Mouse (Mus musculus) kidney, embryonic 16.5 days (tissue): Measurements from ENCODE around the gene Fam104a. TPM values are rescaled to one million over a fixed set of nuclear protein-coding genes. Genes with fewer than 3 reads are reported as not detected.

Experiments
- ATAC-seq: fragments of 200-750 bp; cut with Nextera tagmentation; 2 replicates; pipeline ENCODE4 v1.8.0; 2017; ENCODE audit warnings: moderate TSS enrichment; ENCODE audit not compliant: low FRiP score, low TSS enrichment
- H3K27ac ChIP-seq: fragments of 300-500 bp; sonication (generic); 2 replicates; pipeline ENCODE4 v1.5.1; 2014; ENCODE audit warnings: low read length
- H3K27me3 ChIP-seq: fragments of 300-500 bp; sonication (generic); 2 replicates; pipeline ENCODE4 v1.6.1; 2014; ENCODE audit warnings: low read length, control low read depth, mixed read lengths; ENCODE audit not compliant: insufficient read depth
- H3K36me3 ChIP-seq: fragments of 300-500 bp; sonication (generic); 2 replicates; pipeline ENCODE4 v1.6.1; 2014; ENCODE audit warnings: low read length, control low read depth, mixed read lengths; ENCODE audit not compliant: insufficient read depth
- H3K4me1 ChIP-seq: fragments of 300-500 bp; sonication (generic); 2 replicates; pipeline ENCODE4 v1.6.1; 2014; ENCODE audit warnings: low read length, control low read depth, mixed read lengths; ENCODE audit not compliant: insufficient read depth
- H3K4me2 ChIP-seq: fragments of 300-500 bp; sonication (generic); replicated peaks from 2 replicates; pipeline ENCODE4 v1.6.1; 2014; ENCODE audit warnings: low read depth, low read length
- H3K4me3 ChIP-seq: fragments of 300-500 bp; sonication (generic); 2 replicates; pipeline ENCODE4 v1.5.1; 2014; ENCODE audit warnings: mild to moderate bottlenecking, low read length
- H3K9ac ChIP-seq: fragments of 300-500 bp; sonication (generic); replicated peaks from 2 replicates; pipeline ENCODE4 v1.6.1; 2014; ENCODE audit warnings: low read length
- H3K9me3 ChIP-seq: fragments of 300-500 bp; sonication (generic); 2 replicates; pipeline ENCODE4 v1.6.1; 2016; ENCODE audit warnings: low read length, control low read depth
- WGBS: fragments of 180-500 bp; shearing (Covaris S2); extraction: QIAGEN DNeasy Blood & Tissue Kit; methylation state at CpG from one replicate; pipeline ENCODE4 v1.1.7; 2014; 5-methylcytosine and 5-hydroxymethylcytosine counted together
- polyA plus RNA-seq: library from polyadenylated mRNA; unstranded; fragments of >200 nt; fragmentation: Nextera tagmentation; extraction: Ambion mirVana; gene quantifications from 2 replicates; pipeline ENCODE4 v1.2.1, GENCODE M21; 2015

Fam104a gene
- polyA plus RNA-seq, 1 experiment from 2014 or later: 45.7 TPM

GRCm38 (mm10) chr11:113617132-113617911, 66.6 kb downstream of the Fam104a start:
- no peaks in the 10 kb centered on the region for H3K36me3 ChIP-seq
- ATAC-seq: no peak
- no peak overlapping the region for H3K27ac ChIP-seq
- H3K4me2 ChIP-seq: no peak overlapping the region
- H3K9ac ChIP-seq: no peak overlapping the region
- H3K4me3 ChIP-seq: no peak overlapping the region
- H3K27me3 ChIP-seq: peaks cover 36% of the 10 kb centered on the region
- H3K4me1 ChIP-seq: peaks cover 28% of the 10 kb centered on the region
- no peaks in the 10 kb centered on the region for H3K9me3 ChIP-seq
- 37% methylated on average over 14 of the region's 14 CpGs for WGBS

- WGBS: 88% methylated on average over 6 of the region's 6 CpGs
- ATAC-seq: no peak
- Histone ChIP-seq H3K9me3 (no peaks in the 10 kb centered on the region), H3K36me3 (no peaks in the 10 kb centered on the region), H3K27me3 (peaks cover 9% of the 10 kb centered on the region), H3K27ac (no peak overlapping the region), H3K9ac (no peak overlapping the region), H3K4me3 (no peak overlapping the region), H3K4me1 (peaks cover 50% of the 10 kb centered on the region), H3K4me2 (no peak overlapping the region)
Measured at GRCm38 (mm10) chr11:113614476-113614875, 69.5 kb downstream of the Fam104a start.

DNA sequence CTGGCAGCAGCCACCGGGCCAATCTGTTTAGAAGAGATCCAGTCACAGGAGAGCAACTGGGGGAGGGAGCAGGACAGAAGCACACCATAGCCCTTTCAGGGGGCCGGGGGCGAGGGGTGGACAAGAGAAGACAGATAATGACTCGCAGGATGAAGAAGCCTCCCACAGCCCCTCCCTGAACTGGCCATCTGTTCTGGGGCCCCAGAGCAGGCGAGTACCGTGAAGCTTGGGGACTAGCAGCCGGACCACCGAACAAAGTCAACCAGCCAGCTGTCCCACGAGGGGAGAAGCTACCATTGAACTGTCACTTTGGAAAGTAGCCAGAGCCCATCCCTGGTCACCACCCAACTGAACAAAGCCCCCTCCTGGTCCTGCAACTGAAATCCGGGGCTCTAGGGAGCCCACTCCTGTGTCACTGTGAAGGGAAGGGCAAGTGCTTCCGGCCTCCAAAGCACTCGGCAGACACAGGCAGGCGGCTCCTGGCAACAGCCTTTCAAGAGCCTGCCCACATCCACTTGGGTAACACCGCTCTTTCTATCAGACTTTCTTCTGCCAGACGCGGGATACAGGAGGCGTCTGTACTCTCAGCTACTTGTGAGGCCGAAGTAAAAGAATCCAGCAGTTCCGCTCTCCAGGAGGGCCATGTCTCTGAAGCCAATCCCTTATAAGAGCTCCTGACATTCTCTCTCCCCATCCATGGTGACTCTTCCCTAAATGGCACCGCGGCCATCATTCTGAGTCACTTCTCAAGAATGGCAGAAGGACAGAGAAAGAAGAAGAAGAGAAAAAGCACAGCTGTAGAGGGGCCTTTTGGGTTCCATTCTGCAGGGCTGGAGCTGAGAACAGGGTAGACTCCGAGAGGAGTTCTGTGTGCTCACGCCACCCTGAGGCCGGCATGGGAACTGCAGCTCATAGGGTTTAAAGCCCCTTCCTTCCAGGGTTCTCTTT, 72.0 kb downstream of the Fam104a start:
- Histone ChIP-seq H3K36me3 (no peaks in the 10 kb centered on the region), H3K9ac (peak overlapping the region; percentile 45; the same call in 1 of the 2 replicates), H3K27ac (peak overlapping the region; percentile 37), H3K4me2 (peak overlapping the region; percentile 46), H3K9me3 (no peaks in the 10 kb centered on the region), H3K27me3 (no peaks in the 10 kb centered on the region), H3K4me3 (0 out of 2 replicates have a peak overlapping the region, but pooled peaks have one; percentile 11), H3K4me1 (peaks cover 28% of the 10 kb centered on the region)
- ATAC-seq: peak; percentile 55
- 14% methylated on average over 24 of the region's 24 CpGs for WGBS

Other genes starting within 250 kb of the Fam104a start
- 0.36 and 0.47 TPM in 2 replicates for gene Sstr2, start 64.8 kb downstream of the Fam104a start, polyA plus RNA-seq
- gene Cog1, start 35.0 kb downstream of the Fam104a start, polyA plus RNA-seq: 25.1 and 28.2 TPM in 2 replicates
- gene Slc39a11, start 34.1 kb downstream of the Fam104a start, polyA plus RNA-seq: 23.5 and 25.4 TPM in 2 replicates
- 23.7 and 27.6 TPM in 2 replicates for gene D11Wsu47e, start 257 bp upstream of the Fam104a start, polyA plus RNA-seq
- gene Cpsf4l, start 25.9 kb upstream of the Fam104a start, polyA plus RNA-seq: 1.3 and 1.4 TPM in 2 replicates
- gene Cdc42ep4, start 67.7 kb upstream of the Fam104a start, polyA plus RNA-seq: 73.9 and 74.5 TPM in 2 replicates